Mouse (Mus musculus): ENCODE measurements at regions not wholly inside any gene's neighbourhood (a gene's known extent, or its start where the extent isn't known, plus 50 kb on each side); places are given as distances from the start of the nearest gene placed in this dataset.

- Histone ChIP-seq H3K4me2 (ENCODE audit: low read depth, low read length) (no peak overlapping the region), H3K4me3 (ENCODE audit: low read depth, low read length) (no peak overlapping the region), H3K27me3 (ENCODE audit: insufficient read depth, low read length) (no peaks in the 10 kb centered on the region), H3K4me1 (ENCODE audit: insufficient read depth) (no peaks in the 10 kb centered on the region), H3K9ac (replicated peaks) (no peak overlapping the region), H3K27ac (ENCODE audit: low read depth) (no peak overlapping the region), H3K9me3 (ENCODE audit: low read length) (no peaks in the 10 kb centered on the region), H3K36me3 (replicated peaks; ENCODE audit: insufficient read depth, low read length) (no peaks in the 10 kb centered on the region)
- DNase-seq (no peak), ATAC-seq (no peak)
- no peak for TF ChIP-seq CTCF (IDR thresholded peaks at IDR 0.05; ENCODE audit: low read depth)
- TF ChIP-seq EP300 (IDR thresholded peaks at IDR 0.05; ENCODE audit: low read depth): no peak
- WGBS (ENCODE audit: insufficient replicate concordance): 35% methylated on average over 1 of the region's 1 CpGs
Observed at GRCm38 (mm10) chr5:50728337-50729003, 669.7 kb upstream of the Adgra3 start.

GRCm38 (mm10) chr5:50706945-50707663 lies 648.3 kb upstream of the Adgra3 start:
- Histone ChIP-seq H3K9me3 (ENCODE audit: low read length) (no peaks in the 10 kb centered on the region), H3K27me3 (ENCODE audit: insufficient read depth, low read length) (no peaks in the 10 kb centered on the region), H3K9ac (replicated peaks) (no peak overlapping the region), H3K27ac (ENCODE audit: low read depth) (no peak overlapping the region), H3K4me1 (ENCODE audit: insufficient read depth) (no peaks in the 10 kb centered on the region), H3K4me2 (ENCODE audit: low read depth, low read length) (no peak overlapping the region), H3K36me3 (replicated peaks; ENCODE audit: insufficient read depth, low read length) (no peaks in the 10 kb centered on the region), H3K4me3 (ENCODE audit: low read depth, low read length) (no peak overlapping the region)
- DNase-seq: no peak
- WGBS (ENCODE audit: insufficient replicate concordance): 52% methylated on average over 2 of the region's 2 CpGs
- TF ChIP-seq CTCF (IDR thresholded peaks at IDR 0.05; ENCODE audit: low read depth): no peak
- TF ChIP-seq EP300 (IDR thresholded peaks at IDR 0.05; ENCODE audit: low read depth): no peak
- no peak for ATAC-seq

- H3K27ac ChIP-seq (ENCODE audit: low read depth): no peak overlapping the region
- DNase-seq: no peak
- WGBS (ENCODE audit: insufficient replicate concordance): 15% methylated on average over 2 of the region's 2 CpGs
- no peak overlapping the region for H3K4me3 ChIP-seq (ENCODE audit: low read depth, low read length)
- TF ChIP-seq EP300 (IDR thresholded peaks at IDR 0.05; ENCODE audit: low read depth) (no peak), CTCF (IDR thresholded peaks at IDR 0.05; ENCODE audit: low read depth) (0 out of 2 replicates have a peak, but pooled peaks have one; percentile 4)
- no peak for ATAC-seq
- no peaks in the 10 kb centered on the region for H3K36me3 ChIP-seq (replicated peaks; ENCODE audit: insufficient read depth, low read length)
- H3K27me3 ChIP-seq (ENCODE audit: insufficient read depth, low read length): no peaks in the 10 kb centered on the region
- no peaks in the 10 kb centered on the region for H3K9me3 ChIP-seq (ENCODE audit: low read length)
- no peak overlapping the region for H3K9ac ChIP-seq (replicated peaks)
- H3K4me1 ChIP-seq (ENCODE audit: insufficient read depth): no peaks in the 10 kb centered on the region
- H3K4me2 ChIP-seq (ENCODE audit: low read depth, low read length): no peak overlapping the region
Observed at GRCm38 (mm10) chr5:50698084-50698483, 639.3 kb upstream of the Adgra3 start.

GRCm38 (mm10) chr5:50697588-50697987 lies 638.8 kb upstream of the Adgra3 start:
- DNase-seq: no peak

GRCm38 (mm10) chr5:50688362-50688761 lies 629.6 kb upstream of the Adgra3 start:
- Histone ChIP-seq H3K27me3 (ENCODE audit: insufficient read depth, low read length) (no peaks in the 10 kb centered on the region), H3K4me3 (ENCODE audit: low read depth, low read length) (no peak overlapping the region), H3K9me3 (ENCODE audit: low read length) (no peaks in the 10 kb centered on the region), H3K4me2 (ENCODE audit: low read depth, low read length) (no peak overlapping the region), H3K36me3 (replicated peaks; ENCODE audit: insufficient read depth, low read length) (no peaks in the 10 kb centered on the region), H3K27ac (ENCODE audit: low read depth) (no peak overlapping the region), H3K4me1 (ENCODE audit: insufficient read depth) (no peaks in the 10 kb centered on the region), H3K9ac (replicated peaks) (no peak overlapping the region)
- DNase-seq: no peak
- TF ChIP-seq EP300 (IDR thresholded peaks at IDR 0.05; ENCODE audit: low read depth): no peak
- TF ChIP-seq CTCF (IDR thresholded peaks at IDR 0.05; ENCODE audit: low read depth): no peak
- no peak for ATAC-seq
- WGBS (ENCODE audit: insufficient replicate concordance): 59% methylated on average over 2 of the region's 2 CpGs

More at GRCm38 (mm10) chr5:50697588-50697987, 638.8 kb upstream of the Adgra3 start:
- Histone ChIP-seq H3K4me2 (ENCODE audit: low read depth, low read length) (no peak overlapping the region), H3K27me3 (ENCODE audit: insufficient read depth, low read length) (no peaks in the 10 kb centered on the region), H3K4me3 (ENCODE audit: low read depth, low read length) (no peak overlapping the region), H3K9ac (replicated peaks) (no peak overlapping the region), H3K27ac (ENCODE audit: low read depth) (no peak overlapping the region), H3K36me3 (replicated peaks; ENCODE audit: insufficient read depth, low read length) (no peaks in the 10 kb centered on the region), H3K9me3 (ENCODE audit: low read length) (no peaks in the 10 kb centered on the region), H3K4me1 (ENCODE audit: insufficient read depth) (no peaks in the 10 kb centered on the region)
- WGBS (ENCODE audit: insufficient replicate concordance): 57% methylated on average over 8 of the region's 8 CpGs
- ATAC-seq: no peak
- no peak for TF ChIP-seq CTCF (IDR thresholded peaks at IDR 0.05; ENCODE audit: low read depth)
- TF ChIP-seq EP300 (IDR thresholded peaks at IDR 0.05; ENCODE audit: low read depth): no peak

GRCm38 (mm10) chr5:50683966-50684365 lies 625.2 kb upstream of the Adgra3 start:
- Histone ChIP-seq H3K9me3 (ENCODE audit: low read length) (no peaks in the 10 kb centered on the region), H3K36me3 (replicated peaks; ENCODE audit: insufficient read depth, low read length) (no peaks in the 10 kb centered on the region), H3K4me2 (ENCODE audit: low read depth, low read length) (no peak overlapping the region), H3K4me3 (ENCODE audit: low read depth, low read length) (no peak overlapping the region), H3K4me1 (ENCODE audit: insufficient read depth) (no peaks in the 10 kb centered on the region), H3K9ac (replicated peaks) (no peak overlapping the region), H3K27me3 (ENCODE audit: insufficient read depth, low read length) (no peaks in the 10 kb centered on the region), H3K27ac (ENCODE audit: low read depth) (no peak overlapping the region)
- DNase-seq: no peak
- 62% methylated on average over 5 of the region's 5 CpGs for WGBS (ENCODE audit: insufficient replicate concordance)
- no peak for TF ChIP-seq CTCF (IDR thresholded peaks at IDR 0.05; ENCODE audit: low read depth)
- no peak for TF ChIP-seq EP300 (IDR thresholded peaks at IDR 0.05; ENCODE audit: low read depth)
- ATAC-seq: no peak
